Mouse (Mus musculus): ENCODE measurements at regions not wholly inside any gene's neighbourhood (a gene's known extent, or its start where the extent isn't known, plus 50 kb on each side); places are given as distances from the start of the nearest gene placed in this dataset.

DNA sequence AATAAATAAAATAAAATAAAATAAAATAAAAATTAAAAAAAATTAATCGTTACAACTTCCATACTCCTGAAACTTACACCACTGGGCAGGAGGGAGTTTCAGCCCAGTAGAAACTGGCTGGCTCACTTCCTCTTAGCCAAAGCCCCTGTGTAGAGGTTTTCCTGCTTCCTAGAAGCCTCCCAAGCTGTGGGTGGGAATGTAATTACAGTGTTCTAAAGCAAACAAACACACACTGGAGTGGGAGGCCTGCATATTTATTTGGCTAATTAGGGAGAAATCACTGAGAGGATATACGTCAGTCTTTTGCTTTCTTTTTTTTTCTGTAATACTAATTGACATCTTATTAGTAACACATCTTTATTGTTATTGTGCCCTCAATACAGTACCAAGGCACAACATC, 94.2 kb upstream of the Cdh5 start:
- TF ChIP-seq CTCF (IDR thresholded peaks at IDR 0.05; ENCODE audit: control insufficient read depth, insufficient read depth, low read length) (no peak), POLR2A (IDR thresholded peaks at IDR 0.05; ENCODE audit: borderline replicate concordance, control insufficient read depth, low read depth, low read length) (no peak)

Measured in bone marrow, adult 2 months (tissue).